Mouse (Mus musculus): ENCODE data around the gene Cdiptos. TPM values are rescaled to one million over a fixed set of nuclear protein-coding genes. Genes with fewer than 3 reads are reported as not detected.

Cdiptos gene
- polyA plus RNA-seq, 1 experiment from 2014 or later, result 0.67 TPM

DNA sequence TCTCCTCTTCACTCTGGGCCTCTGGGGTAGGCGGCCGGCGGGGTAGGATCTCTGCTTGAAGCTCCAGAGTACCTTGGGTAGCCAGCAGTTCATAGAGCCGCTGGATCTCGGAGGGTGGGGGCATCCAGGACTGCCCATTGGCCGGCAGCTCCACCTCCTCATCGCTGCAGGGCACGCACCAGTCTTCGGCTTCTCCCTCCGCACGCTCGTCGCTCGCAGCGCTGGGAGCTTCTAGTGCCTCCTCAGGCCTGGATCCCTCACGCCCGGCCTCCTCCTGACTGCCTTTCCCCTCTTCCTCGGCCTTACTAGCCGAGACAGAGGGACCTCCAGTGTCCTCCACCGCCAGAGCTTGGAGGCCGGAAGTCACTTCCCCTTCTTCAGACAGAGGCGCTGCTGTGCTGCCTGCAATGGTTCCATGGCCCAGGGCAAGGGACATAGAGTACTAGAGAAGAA is 40.6 kb upstream of the Cdiptos start:
- 0% methylated on average over 22 of the region's 22 CpGs for WGBS
- Histone ChIP-seq H3K4me2 (peak overlapping the region; percentile 98), H3K9ac (ENCODE audit: low read depth, low read length) (peak overlapping the region; percentile 94), H3K36me3 (ENCODE audit: control insufficient read depth, insufficient read depth, low read length) (peaks cover 13% of the 10 kb centered on the region), H3K9me3 (ENCODE audit: control insufficient read depth, low read length) (no peaks in the 10 kb centered on the region), H3K4me1 (replicated peaks; ENCODE audit: control insufficient read depth, insufficient read depth, low read length) (peaks cover 52% of the 10 kb centered on the region), H3K4me3 (ENCODE audit: low read depth, low read length) (peak overlapping the region; percentile 86), H3K27me3 (replicated peaks; ENCODE audit: control insufficient read depth, insufficient read depth, low read length) (no peaks in the 10 kb centered on the region), H3K27ac (ENCODE audit: low read depth, low read length) (peak overlapping the region; percentile 95)
- peak; percentile 60 for ATAC-seq (replicated peaks; ENCODE audit: low FRiP score)
- peak; percentile 78 for DNase-seq (ENCODE audit: low spot score)

DNA sequence TGATC is 40.4 kb upstream of the Cdiptos start, which contains the start of gene Pagr1b:
Pagr1b (minus strand) TSS at position 4 of the 5 bp plus-strand sequence.
- Histone ChIP-seq H3K4me2 (peak within 1 kb of the TSS; percentile 98), H3K9me3 (ENCODE audit: control insufficient read depth, low read length) (no peaks in the 10 kb centered on the region), H3K4me3 (ENCODE audit: low read depth, low read length) (peak within 1 kb of the TSS; percentile 86), H3K36me3 (ENCODE audit: control insufficient read depth, insufficient read depth, low read length) (peaks cover 13% of the 10 kb centered on the region), H3K27me3 (replicated peaks; ENCODE audit: control insufficient read depth, insufficient read depth, low read length) (no peaks in the 10 kb centered on the region), H3K4me1 (replicated peaks; ENCODE audit: control insufficient read depth, insufficient read depth, low read length) (peaks cover 49% of the 10 kb centered on the region), H3K9ac (ENCODE audit: low read depth, low read length) (peak within 1 kb of the TSS; percentile 94), H3K27ac (ENCODE audit: low read depth, low read length) (peak within 1 kb of the TSS; percentile 95)
- no peak for DNase-seq (ENCODE audit: low spot score)
- ATAC-seq (replicated peaks; ENCODE audit: low FRiP score), result no peak

GRCm38 (mm10) chr7:127016081-127016480 is 40.2 kb upstream of the Cdiptos start:
- H3K36me3 ChIP-seq (ENCODE audit: control insufficient read depth, insufficient read depth, low read length), result peaks cover 13% of the 10 kb centered on the region
- H3K9ac ChIP-seq (ENCODE audit: low read depth, low read length), result peak overlapping the region; percentile 94
- H3K27ac ChIP-seq (ENCODE audit: low read depth, low read length), result peak overlapping the region; percentile 95
- DNase-seq (ENCODE audit: low spot score) (no peak), ATAC-seq (replicated peaks; ENCODE audit: low FRiP score) (peak; percentile 46)
- no peaks in the 10 kb centered on the region for H3K27me3 ChIP-seq (replicated peaks; ENCODE audit: control insufficient read depth, insufficient read depth, low read length)
- H3K4me1 ChIP-seq (replicated peaks; ENCODE audit: control insufficient read depth, insufficient read depth, low read length), result peaks cover 47% of the 10 kb centered on the region
- no peaks in the 10 kb centered on the region for H3K9me3 ChIP-seq (ENCODE audit: control insufficient read depth, low read length)
- peak overlapping the region; percentile 86 for H3K4me3 ChIP-seq (ENCODE audit: low read depth, low read length)
- 3% methylated on average over 10 of the region's 10 CpGs for WGBS
- H3K4me2 ChIP-seq, result peak overlapping the region; percentile 98

DNA sequence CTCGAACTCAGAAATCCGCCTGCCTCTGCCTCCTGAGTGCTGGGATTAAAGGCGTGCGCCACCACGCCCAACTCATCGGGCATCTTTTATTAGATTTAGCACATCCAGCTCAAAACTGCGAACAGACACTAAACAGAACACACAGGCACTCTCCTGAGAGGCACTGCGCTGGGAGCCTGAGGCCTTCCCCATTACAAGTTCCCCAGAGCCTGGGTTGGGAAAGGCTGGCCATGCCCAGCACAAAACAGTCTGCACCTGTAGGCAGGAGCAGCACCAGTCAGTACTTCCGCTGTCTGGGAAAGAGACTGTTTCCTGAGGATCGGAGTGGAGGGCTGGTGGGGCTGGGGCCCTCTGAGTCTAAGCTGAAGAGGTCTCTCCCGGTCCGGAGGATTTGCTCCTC is 39.1 kb upstream of the Cdiptos start:
- Histone ChIP-seq H3K4me2 (peak overlapping the region; percentile 98), H3K4me1 (replicated peaks; ENCODE audit: control insufficient read depth, insufficient read depth, low read length) (peaks cover 37% of the 10 kb centered on the region), H3K36me3 (ENCODE audit: control insufficient read depth, insufficient read depth, low read length) (peaks cover 13% of the 10 kb centered on the region), H3K27ac (ENCODE audit: low read depth, low read length) (no peak overlapping the region), H3K9me3 (ENCODE audit: control insufficient read depth, low read length) (no peaks in the 10 kb centered on the region), H3K4me3 (ENCODE audit: low read depth, low read length) (no peak overlapping the region; the same call in 1 of the 2 replicates), H3K9ac (ENCODE audit: low read depth, low read length) (no peak overlapping the region), H3K27me3 (replicated peaks; ENCODE audit: control insufficient read depth, insufficient read depth, low read length) (no peaks in the 10 kb centered on the region)
- ATAC-seq (replicated peaks; ENCODE audit: low FRiP score) (no peak), DNase-seq (ENCODE audit: low spot score) (no peak)
- WGBS, result 92% methylated on average over 12 of the region's 12 CpGs

DNA sequence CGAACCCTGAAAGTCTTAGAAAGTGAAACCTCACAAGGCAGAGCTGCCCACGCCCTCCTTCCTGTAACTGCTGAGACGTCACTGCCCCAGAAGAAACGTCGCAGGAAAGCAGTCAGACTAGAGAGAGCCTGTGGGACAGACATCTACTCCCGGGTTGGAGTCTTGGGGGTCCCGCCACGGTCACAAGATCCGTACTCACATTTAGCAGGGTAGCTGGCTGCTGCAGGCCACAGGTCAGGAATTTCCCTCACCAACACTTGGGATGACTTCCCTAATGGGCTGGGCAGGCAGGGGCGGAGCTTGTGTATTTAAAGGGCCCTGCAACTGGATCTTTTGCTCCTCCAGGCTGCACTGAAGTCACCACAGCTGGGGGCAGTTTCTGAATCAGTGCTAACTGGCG is 38.4 kb upstream of the Cdiptos start, which contains the start of gene Mvp:
Mvp (minus strand) TSS at position 302 of the 400 bp plus-strand sequence.
- 31% methylated on average over 11 of the region's 11 CpGs for WGBS

DNA sequence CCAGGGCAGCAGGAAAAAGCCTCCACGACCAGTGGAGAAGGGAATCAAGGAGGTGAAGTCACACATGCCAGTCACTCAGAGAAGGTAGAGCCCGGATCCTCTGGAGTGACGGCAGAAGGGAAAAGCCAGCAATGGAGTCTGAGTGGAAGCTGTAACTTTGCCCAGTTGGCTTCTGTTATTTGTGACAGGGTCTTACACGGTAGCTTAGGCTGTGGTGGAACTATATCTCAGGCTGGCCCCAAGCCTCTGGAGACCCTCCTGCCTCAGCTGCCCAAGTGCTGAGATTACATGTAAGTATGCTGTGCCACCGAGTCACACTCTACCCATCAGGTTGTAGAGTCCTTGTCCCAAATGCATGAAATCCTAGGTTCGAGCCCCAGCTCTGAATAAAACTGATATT is 37.5 kb upstream of the Cdiptos start:
- WGBS, result 90% methylated on average over 6 of the region's 6 CpGs
- Histone ChIP-seq H3K9ac (ENCODE audit: low read depth, low read length) (no peak overlapping the region), H3K4me2 (peak overlapping the region; percentile 98), H3K36me3 (ENCODE audit: control insufficient read depth, insufficient read depth, low read length) (peaks cover 13% of the 10 kb centered on the region), H3K27me3 (replicated peaks; ENCODE audit: control insufficient read depth, insufficient read depth, low read length) (no peaks in the 10 kb centered on the region), H3K27ac (ENCODE audit: low read depth, low read length) (no peak overlapping the region), H3K9me3 (ENCODE audit: control insufficient read depth, low read length) (no peaks in the 10 kb centered on the region), H3K4me3 (ENCODE audit: low read depth, low read length) (peak overlapping the region; percentile 47; the same call in 1 of the 2 replicates), H3K4me1 (replicated peaks; ENCODE audit: control insufficient read depth, insufficient read depth, low read length) (peaks cover 41% of the 10 kb centered on the region)
- ATAC-seq (replicated peaks; ENCODE audit: low FRiP score) (no peak), DNase-seq (ENCODE audit: low spot score) (no peak)

More for the DNA sequence above, 38.4 kb upstream of the Cdiptos start, which contains the start of gene Mvp:
- H3K36me3 ChIP-seq (ENCODE audit: control insufficient read depth, insufficient read depth, low read length), result peaks cover 13% of the 10 kb centered on the region
- H3K4me1 ChIP-seq (replicated peaks; ENCODE audit: control insufficient read depth, insufficient read depth, low read length), result peaks cover 33% of the 10 kb centered on the region
- no peaks in the 10 kb centered on the region for H3K9me3 ChIP-seq (ENCODE audit: control insufficient read depth, low read length)
- 0 out of 2 replicates have a peak within 1 kb of the TSS, but pooled peaks have one; percentile 1 for H3K27ac ChIP-seq (ENCODE audit: low read depth, low read length)
- H3K4me3 ChIP-seq (ENCODE audit: low read depth, low read length), result peak within 1 kb of the TSS; percentile 86
- ATAC-seq (replicated peaks; ENCODE audit: low FRiP score), result no peak
- no peaks in the 10 kb centered on the region for H3K27me3 ChIP-seq (replicated peaks; ENCODE audit: control insufficient read depth, insufficient read depth, low read length)
- H3K4me2 ChIP-seq, result peak within 1 kb of the TSS; percentile 98
- no peak for DNase-seq (ENCODE audit: low spot score)
- H3K9ac ChIP-seq (ENCODE audit: low read depth, low read length), result peak within 1 kb of the TSS; percentile 94

- H3K27me3 ChIP-seq (replicated peaks; ENCODE audit: control insufficient read depth, insufficient read depth, low read length), result no peaks in the 10 kb centered on the region
- no peak overlapping the region for H3K9ac ChIP-seq (ENCODE audit: low read depth, low read length)
- 91% methylated on average over 10 of the region's 10 CpGs for WGBS
- no peak overlapping the region for H3K27ac ChIP-seq (ENCODE audit: low read depth, low read length)
- ATAC-seq (replicated peaks; ENCODE audit: low FRiP score), result no peak
- DNase-seq (ENCODE audit: low spot score), result no peak
- H3K4me3 ChIP-seq (ENCODE audit: low read depth, low read length), result no peak overlapping the region
- H3K36me3 ChIP-seq (ENCODE audit: control insufficient read depth, insufficient read depth, low read length), result peaks cover 13% of the 10 kb centered on the region
- H3K9me3 ChIP-seq (ENCODE audit: control insufficient read depth, low read length), result no peaks in the 10 kb centered on the region
- H3K4me1 ChIP-seq (replicated peaks; ENCODE audit: control insufficient read depth, insufficient read depth, low read length), result peaks cover 41% of the 10 kb centered on the region
- no peak overlapping the region for H3K4me2 ChIP-seq
Observed at GRCm38 (mm10) chr7:127012845-127013244, 36.9 kb upstream of the Cdiptos start.

DNA sequence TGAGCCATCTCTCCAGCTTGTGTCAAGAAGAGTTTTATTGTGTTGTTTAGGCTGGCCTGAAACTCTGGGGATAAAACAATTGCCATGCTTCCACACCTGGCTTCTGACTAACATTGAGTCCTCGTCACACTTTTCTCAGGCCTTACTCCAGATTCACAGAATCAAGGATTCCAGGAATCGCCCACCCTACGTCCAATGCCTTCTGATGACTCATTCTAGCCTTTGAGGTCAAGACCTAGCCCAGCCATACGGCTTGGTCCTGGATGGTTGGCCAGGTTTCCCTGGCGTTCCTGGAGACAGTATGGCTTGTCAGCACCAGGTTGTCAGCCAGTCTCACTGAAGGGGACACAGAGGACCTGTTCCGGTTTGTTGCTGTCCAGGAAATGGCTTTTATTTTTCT is 36.5 kb upstream of the Cdiptos start:
- no peak for ATAC-seq (replicated peaks; ENCODE audit: low FRiP score)
- peaks cover 38% of the 10 kb centered on the region for H3K4me1 ChIP-seq (replicated peaks; ENCODE audit: control insufficient read depth, insufficient read depth, low read length)
- H3K27me3 ChIP-seq (replicated peaks; ENCODE audit: control insufficient read depth, insufficient read depth, low read length), result no peaks in the 10 kb centered on the region
- no peak for DNase-seq (ENCODE audit: low spot score)
- 81% methylated on average over 6 of the region's 6 CpGs for WGBS
- no peak overlapping the region for H3K4me3 ChIP-seq (ENCODE audit: low read depth, low read length)
- H3K9ac ChIP-seq (ENCODE audit: low read depth, low read length), result no peak overlapping the region
- no peaks in the 10 kb centered on the region for H3K9me3 ChIP-seq (ENCODE audit: control insufficient read depth, low read length)
- no peak overlapping the region for H3K27ac ChIP-seq (ENCODE audit: low read depth, low read length)
- no peak overlapping the region for H3K4me2 ChIP-seq
- H3K36me3 ChIP-seq (ENCODE audit: control insufficient read depth, insufficient read depth, low read length), result peaks cover 13% of the 10 kb centered on the region

- H3K27ac ChIP-seq (ENCODE audit: low read depth, low read length), result no peak overlapping the region
Observed at GRCm38 (mm10) chr7:127011717-127012116, 35.8 kb upstream of the Cdiptos start.

More at GRCm38 (mm10) chr7:127011717-127012116, 35.8 kb upstream of the Cdiptos start:
- no peak for ATAC-seq (replicated peaks; ENCODE audit: low FRiP score)
- Histone ChIP-seq H3K4me1 (replicated peaks; ENCODE audit: control insufficient read depth, insufficient read depth, low read length) (peaks cover 38% of the 10 kb centered on the region), H3K27me3 (replicated peaks; ENCODE audit: control insufficient read depth, insufficient read depth, low read length) (no peaks in the 10 kb centered on the region), H3K9ac (ENCODE audit: low read depth, low read length) (no peak overlapping the region), H3K4me3 (ENCODE audit: low read depth, low read length) (no peak overlapping the region), H3K4me2 (no peak overlapping the region), H3K36me3 (ENCODE audit: control insufficient read depth, insufficient read depth, low read length) (peaks cover 13% of the 10 kb centered on the region), H3K9me3 (ENCODE audit: control insufficient read depth, low read length) (no peaks in the 10 kb centered on the region)
- no peak for DNase-seq (ENCODE audit: low spot score)
- 74% methylated on average over 2 of the region's 2 CpGs for WGBS
